Mouse (Mus musculus): ENCODE results near the gene Zfp689. TPM values are rescaled to one million over a fixed set of nuclear protein-coding genes. Genes with fewer than 3 reads are reported as not detected.
"Not testable (repeated sequence)": the region's sequence is repeated elsewhere in the genome, so short reads cannot be mapped to it uniquely, and the experiment has no call there.

The Zfp689 gene
- total RNA-seq, 2 experiments from 2014 or later = 1.4 to 1.7 TPM

GRCm38 (mm10) chr7:127472060-127472459, 23.1 kb upstream of the Zfp689 start:
- intact Hi-C loops (cut with DNase I) = loop anchor here (5.0 to 10.0 kb wide), 2 partner anchors 65 to 447 kb away; partner anchors contain the start of genes Gm42742, Maz, Prrt2 and Zfp764
- DNase-seq = no peak

- intact Hi-C loops (cut with DNase I) = loop anchor here (2.0 to 10.0 kb wide), 4 partner anchors 23 to 447 kb away; partner anchors contain the start of genes Gm42742, Maz, Prrt2 and Zfp688
- DNase-seq = no peak
Measured at GRCm38 (mm10) chr7:127471646-127472010, 22.7 kb upstream of the Zfp689 start.

GRCm38 (mm10) chr7:127470743-127471645, 22.0 kb upstream of the Zfp689 start:
- intact Hi-C loops (cut with DNase I) = loop anchor here (2.0 to 10.0 kb wide), 4 partner anchors 22 to 446 kb away; partner anchors contain the start of genes Gm42742, Maz, Prrt2 and Zfp688
- DNase-seq = peak; percentile 87 to 88

GRCm38 (mm10) chr7:127470011-127470715, 21.2 kb upstream of the Zfp689 start:
- intact Hi-C loops (cut with DNase I) = loop anchor here (2.0 to 10.0 kb wide), 4 partner anchors 21 to 445 kb away; partner anchors contain the start of genes Gm42742, Maz, Prrt2 and Zfp688
- DNase-seq = peak; percentile 38 to 39

GRCm38 (mm10) chr7:127466606-127467005, 17.6 kb upstream of the Zfp689 start:
- no peak for DNase-seq
- intact Hi-C loops (cut with DNase I) = no loop called here

- intact Hi-C loops (cut with DNase I); DNase-seq: not testable (repeated sequence)
Measured at GRCm38 (mm10) chr7:127465670-127466069, 16.7 kb upstream of the Zfp689 start.

- DNase-seq = no peak
Measured at GRCm38 (mm10) chr7:127465191-127465590, 16.2 kb upstream of the Zfp689 start.

GRCm38 (mm10) chr7:127459311-127459710, 10.4 kb upstream of the Zfp689 start, which contains the start of gene Prr14:
Prr14 (plus strand) TSS chr7:127459611.
- intact Hi-C loops (cut with DNase I); DNase-seq: not testable (repeated sequence)

More at GRCm38 (mm10) chr7:127465191-127465590, 16.2 kb upstream of the Zfp689 start:
- intact Hi-C loops (cut with DNase I) = no loop called here

GRCm38 (mm10) chr7:127458371-127459122, 9.6 kb upstream of the Zfp689 start:
- DNase-seq; intact Hi-C loops (cut with DNase I): not testable (repeated sequence)

GRCm38 (mm10) chr7:127454905-127455304, 5.9 kb upstream of the Zfp689 start:
- no peak for DNase-seq
- intact Hi-C loops (cut with DNase I) = no loop called here

- no peak for DNase-seq
- intact Hi-C loops (cut with DNase I) = no loop called here
Measured at GRCm38 (mm10) chr7:127453056-127453455, 4.1 kb upstream of the Zfp689 start.

GRCm38 (mm10) chr7:127449966-127450365, 1.0 kb upstream of the Zfp689 start:
- intact Hi-C loops (cut with DNase I) = loop anchor here (2.0 kb wide), 2 partner anchors 21 to 27 kb away; partner anchors contain the start of gene Zfp688

GRCm38 (mm10) chr7:127443976-127444375, 5.0 kb downstream of the Zfp689 start:
- intact Hi-C loops (cut with DNase I) = no loop called here
- no peak for DNase-seq

More at GRCm38 (mm10) chr7:127449966-127450365, 1.0 kb upstream of the Zfp689 start:
- DNase-seq = no peak

- intact Hi-C loops (cut with DNase I) = no loop called here
- no peak for DNase-seq
Measured at GRCm38 (mm10) chr7:127437724-127438123, 11.2 kb downstream of the Zfp689 start.

GRCm38 (mm10) chr7:127435206-127435605, 13.8 kb downstream of the Zfp689 start:
- DNase-seq = no peak
- intact Hi-C loops (cut with DNase I) = no loop called here

GRCm38 (mm10) chr7:127426354-127426753, 22.6 kb downstream of the Zfp689 start:
- peak; percentile 17 to 29 for DNase-seq
- intact Hi-C loops (cut with DNase I) = no loop called here

- intact Hi-C loops (cut with DNase I) = no loop called here
- no peak for DNase-seq
Measured at GRCm38 (mm10) chr7:127425911-127426310, 23.0 kb downstream of the Zfp689 start.

GRCm38 (mm10) chr7:127425291-127425690, 23.7 kb downstream of the Zfp689 start:
- intact Hi-C loops (cut with DNase I) = no loop called here
- no peak for DNase-seq

- intact Hi-C loops (cut with DNase I) = loop anchor here (1.0 to 2.0 kb wide), 3 partner anchors 27 to 49 kb away; partner anchors contain the start of gene Zfp689
- DNase-seq = peak in 1 of 2 experiments; percentile 13
Measured at GRCm38 (mm10) chr7:127422247-127422646, 26.7 kb downstream of the Zfp689 start.
